Mouse (Mus musculus) cerebral cortex, adult 2 months (tissue): ENCODE data around the gene Pif1.

Experiments
- WGBS: fragments of 180-500 bp; shearing (Covaris S2); methylation state at CpG from one replicate; pipeline ENCODE4 v1.1.7; 2018; 5-methylcytosine and 5-hydroxymethylcytosine counted together

Pif1 gene

DNA sequence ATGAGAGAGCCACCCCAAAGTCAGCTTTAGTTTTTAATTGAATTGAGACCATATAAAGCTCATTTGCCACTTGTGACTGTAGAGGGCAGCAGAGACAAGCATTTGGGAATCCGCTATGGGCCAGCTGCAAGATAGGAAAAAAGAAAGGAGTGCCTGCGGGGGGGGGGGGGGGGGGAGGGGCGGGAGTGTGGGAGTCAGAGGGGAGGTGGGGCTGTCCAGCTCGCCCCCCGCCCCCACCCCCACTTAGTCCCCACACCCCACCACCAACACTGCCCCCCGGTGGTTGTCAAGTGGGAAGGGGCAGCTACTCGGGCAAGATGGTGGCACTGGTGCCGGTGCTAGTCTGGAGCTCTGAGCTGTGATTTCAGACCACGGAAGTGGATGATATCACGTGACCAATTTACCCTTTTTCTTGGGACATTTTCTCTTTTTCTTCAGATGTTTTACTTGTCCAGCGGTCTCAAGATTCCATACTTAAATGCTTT lies 11.8 kb downstream of the Pif1 start:
- 54% methylated on average over 7 of the region's 11 CpGs for WGBS

DNA sequence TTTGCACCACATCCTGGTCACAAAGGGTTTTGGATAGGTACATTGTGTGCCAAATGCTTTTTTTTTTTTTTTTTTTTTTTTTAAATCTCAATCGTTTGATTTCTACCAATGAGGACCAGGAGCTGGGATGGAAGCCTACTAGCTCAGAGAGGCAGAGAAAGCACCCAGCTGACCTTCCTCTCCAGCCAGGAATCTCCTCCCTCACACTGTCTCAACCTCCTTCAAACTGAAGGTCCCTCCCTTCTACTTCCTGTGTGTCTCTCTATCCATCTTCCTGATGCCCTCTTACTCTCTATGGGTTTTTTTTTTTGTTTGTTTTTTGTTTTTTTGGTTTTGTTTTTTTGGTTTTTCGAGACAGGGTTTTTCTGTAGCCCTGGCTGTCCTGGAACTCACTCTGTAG lies 14.0 kb downstream of the Pif1 start:
- WGBS = 71% methylated on average over 2 of the region's 2 CpGs

DNA sequence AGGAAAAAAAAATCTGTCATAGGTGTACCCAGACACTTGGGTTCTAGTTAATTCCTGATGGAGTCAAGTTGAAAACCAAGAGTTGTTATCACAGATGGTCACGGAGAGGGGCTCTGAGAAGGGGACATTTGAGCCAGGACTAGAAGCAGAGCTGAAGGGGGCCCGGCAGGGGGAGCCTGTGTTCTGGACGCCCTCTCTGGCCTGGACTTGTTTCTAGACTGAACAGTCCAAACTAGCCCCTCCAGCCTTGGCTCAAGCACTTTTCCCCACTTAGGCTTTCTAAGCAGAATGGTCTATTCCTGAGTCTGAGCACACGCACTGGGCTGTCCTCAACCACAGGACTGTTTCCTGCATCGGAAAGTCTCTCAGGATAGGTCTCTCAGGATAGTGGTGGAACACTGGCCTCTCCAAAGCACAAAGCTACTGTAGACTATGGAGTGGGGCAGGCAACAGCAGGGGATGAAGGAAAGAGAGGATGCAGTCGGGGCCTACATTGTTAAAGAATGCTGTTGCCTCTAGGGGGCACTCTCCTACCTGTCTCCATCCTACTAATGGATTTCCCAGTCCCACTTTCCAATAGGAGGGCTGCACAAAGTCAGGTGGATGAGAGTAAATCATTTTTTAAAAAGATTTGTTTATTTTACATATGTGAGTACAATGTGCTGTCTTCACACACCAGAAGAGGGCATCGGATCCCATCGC lies 16.6 kb downstream of the Pif1 start:
- WGBS = 71% methylated on average over 8 of the region's 8 CpGs

DNA sequence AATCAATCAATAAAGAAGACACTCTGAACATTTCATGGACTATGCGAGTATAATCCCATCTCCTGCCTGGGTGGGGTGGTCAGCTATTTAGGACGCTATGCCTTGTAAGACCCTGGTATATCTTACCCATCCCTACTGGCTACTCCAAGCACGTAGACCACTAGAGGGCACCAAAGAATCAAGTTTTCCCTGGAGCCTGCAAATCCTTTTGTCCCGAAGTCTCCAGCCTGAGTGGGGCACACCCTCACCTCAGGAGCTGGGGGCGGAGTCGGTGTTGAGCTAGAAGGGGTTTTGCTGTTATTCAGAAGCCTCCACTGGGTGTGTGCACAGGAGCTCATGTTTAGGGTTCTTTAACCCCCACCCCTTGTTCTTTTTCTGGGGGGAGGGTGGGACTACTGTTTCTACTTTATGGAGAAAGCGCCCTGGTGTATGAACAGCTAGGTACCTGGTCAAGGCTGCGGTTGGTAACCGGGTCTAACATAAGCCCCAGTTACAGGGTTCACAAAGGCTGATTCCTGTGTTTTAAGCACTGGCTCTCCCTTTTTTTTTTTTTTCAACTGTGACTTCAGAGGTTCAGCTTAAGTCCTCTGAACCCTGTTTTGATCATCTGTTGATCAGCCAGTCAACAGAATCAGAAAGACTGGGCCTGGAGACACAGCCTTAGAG lies 18.6 kb downstream of the Pif1 start:
- WGBS = 9% methylated on average over 9 of the region's 9 CpGs

DNA sequence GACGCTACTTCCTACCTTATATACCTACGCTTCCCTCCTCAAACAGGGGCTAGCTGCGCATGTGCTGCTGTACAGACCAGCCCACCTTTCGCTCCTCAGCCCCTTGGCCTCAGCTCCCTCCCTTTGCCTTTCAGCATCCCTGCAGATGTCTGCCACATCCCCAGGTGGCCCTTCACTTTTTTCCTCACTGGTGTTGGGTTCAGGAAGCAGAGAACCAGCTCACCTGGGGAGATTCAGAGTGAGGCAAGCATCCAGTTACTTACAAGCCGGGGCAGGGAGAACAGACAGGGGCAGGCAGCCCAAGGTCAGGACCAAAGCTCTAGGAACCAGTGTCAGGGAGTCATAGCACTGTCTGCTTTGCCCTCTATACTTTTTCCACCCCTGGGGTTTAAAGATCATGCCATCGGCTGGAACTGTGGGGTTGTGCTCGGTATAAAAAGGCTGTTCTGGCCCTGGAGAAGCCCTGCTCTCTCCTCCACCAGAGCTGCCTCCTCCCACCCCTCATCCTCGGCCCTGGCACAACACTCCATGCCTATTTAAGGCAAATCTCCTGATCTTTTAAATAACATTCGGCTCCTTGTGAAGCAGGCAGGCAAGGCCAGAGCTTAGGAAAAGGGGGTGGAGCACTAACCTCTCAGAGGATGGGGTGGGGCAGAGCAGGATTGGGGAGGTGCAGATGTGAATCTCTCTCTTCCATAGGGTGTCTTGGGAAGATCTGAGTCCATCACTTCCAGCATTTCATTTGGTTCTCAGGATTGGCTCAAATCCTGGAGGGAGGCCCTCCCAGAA lies 19.6 kb downstream of the Pif1 start:
- WGBS = 60% methylated on average over 9 of the region's 9 CpGs

DNA sequence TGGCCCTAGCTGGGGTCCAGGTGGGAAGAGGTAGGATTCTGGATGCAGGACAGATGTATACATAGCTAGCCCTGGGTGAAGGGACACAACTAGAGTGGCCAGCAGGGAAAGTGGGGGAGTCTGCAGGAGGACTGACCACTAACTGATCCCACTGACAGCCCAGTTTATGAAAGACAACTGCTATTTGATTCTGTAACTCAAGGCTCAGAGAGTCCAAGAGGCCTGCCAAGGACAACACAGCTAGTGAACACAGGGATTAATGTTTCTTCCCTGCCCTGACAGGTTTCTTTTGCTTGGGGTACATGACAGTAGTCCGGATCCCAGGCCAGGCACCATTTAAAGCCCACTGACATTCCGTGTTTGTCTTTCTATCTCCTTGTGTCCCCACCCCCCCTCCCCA lies 20.2 kb downstream of the Pif1 start:
- WGBS = 75% methylated on average over 2 of the region's 2 CpGs

DNA sequence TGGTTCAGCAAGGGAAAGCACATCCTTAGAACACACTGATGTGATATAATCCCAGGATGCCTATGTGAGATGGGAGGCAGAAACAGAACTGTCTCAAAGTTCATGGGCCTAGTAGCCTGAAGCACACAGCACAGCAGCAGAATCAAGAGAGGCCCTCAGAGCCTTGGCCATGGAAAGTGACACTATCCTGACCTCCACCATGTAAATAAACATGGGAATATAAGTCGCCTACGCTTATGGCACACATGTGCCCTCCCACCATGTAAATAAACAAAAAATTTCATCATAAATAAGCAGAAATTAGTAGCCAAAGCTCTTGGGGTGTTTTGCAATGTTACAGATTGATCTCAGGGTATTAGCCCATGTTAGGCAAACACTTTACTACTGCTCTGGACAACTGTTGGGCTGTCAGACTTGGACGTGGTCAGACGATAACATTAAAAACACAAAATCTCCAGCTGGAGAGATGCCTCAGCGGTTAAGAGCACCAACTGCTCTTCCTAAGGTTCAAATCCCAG lies 25.1 kb downstream of the Pif1 start:
- WGBS = 93% methylated on average over 5 of the region's 5 CpGs

DNA sequence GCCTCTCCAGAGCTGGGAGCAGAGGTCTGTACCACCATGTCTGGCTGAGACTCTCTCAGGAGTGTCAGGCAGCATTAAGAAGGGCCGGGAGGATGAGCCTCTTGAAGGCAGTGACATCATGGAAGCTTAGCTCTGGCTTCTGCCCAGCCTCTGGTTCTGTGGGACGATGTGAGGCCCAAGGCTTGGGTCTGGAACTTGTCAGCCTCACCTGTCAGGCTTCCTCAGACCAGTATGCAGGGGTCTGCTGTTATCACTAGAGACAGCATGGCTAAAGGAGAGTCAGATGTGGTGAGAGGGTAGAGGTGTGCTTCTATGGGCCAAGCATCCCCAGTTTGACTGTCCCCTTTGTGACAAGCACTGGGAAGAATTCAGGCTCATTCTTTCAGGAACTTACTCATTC lies 26.1 kb downstream of the Pif1 start:
- WGBS = 79% methylated on average over 2 of the region's 2 CpGs

DNA sequence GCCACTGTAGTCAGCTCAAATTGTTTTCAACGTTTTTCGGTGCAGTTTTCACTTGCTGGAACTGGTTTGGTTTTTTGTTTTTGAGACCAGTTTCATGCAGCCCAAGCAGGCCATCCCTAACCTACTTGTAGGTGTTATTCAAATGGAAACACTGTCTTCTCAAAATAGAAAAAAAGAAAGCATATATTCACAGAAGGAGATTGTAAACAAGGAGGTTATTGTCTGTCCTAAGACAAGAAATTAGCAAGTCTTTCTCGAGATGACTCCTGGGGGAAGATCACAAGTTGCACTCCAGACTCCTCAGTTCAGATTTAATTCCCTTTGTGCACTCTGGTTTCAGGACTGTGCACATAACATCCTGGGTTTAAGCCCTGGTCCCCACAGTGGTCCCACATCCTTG lies 32.4 kb downstream of the Pif1 start:
- WGBS = 69% methylated on average over 3 of the region's 3 CpGs

DNA sequence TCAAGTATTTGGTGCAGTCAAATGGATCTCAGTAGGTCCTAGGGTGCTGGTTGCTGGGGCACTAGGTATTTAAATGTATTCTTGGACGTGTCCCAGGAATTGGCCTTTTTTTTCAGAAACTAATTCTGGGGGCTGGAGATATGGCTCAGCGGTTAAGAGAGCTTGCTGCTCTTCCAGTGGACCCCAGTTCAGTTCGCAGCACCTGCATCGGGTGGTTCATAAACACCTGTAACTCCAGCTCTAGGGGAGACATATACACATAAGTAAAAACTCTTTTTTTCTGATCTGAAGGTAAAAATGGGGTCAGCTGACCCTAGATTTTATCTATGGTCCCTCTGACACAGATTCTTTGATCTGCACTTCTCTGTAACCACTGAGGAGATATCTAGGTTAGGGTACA lies 34.2 kb downstream of the Pif1 start:
- 92% methylated on average over 4 of the region's 4 CpGs for WGBS

DNA sequence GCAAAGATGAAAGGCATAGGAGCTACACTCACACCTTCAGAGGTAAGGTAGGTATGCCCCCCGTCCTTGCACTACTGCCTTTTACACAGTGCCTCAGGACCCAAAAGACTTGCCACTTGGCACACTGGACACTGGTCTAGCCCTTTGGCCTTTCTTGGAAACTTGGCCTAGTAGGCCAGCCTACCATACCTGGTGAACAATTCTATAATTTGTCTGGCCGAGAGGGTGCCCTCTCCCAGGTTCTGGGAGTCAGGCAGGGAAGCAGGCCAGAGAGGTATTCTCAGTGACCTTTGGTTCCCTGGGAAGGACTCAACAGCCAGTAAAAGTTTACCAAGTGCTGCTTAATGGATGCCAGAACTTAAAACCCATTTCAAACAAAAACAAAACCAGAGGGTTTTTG lies 34.7 kb downstream of the Pif1 start:
- WGBS = 93% methylated on average over 2 of the region's 2 CpGs

DNA sequence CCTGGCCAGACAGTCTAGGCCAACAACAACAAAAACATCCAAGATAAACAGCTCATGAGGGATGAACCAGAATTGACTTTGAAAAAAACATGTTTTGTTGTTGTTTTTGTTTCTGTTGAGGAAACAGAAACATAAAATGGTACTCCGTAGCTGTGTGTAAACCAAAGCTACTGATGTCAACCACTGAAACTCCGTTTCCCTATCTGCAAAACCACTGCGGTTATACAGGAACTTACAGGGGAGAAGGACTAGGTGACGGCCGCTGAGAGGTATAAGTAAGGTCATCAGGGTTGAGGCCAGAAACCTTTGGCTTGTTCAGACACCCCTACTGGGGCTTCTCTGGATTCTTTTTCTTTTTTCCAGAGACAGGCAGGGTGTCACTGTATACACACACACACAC lies 35.9 kb downstream of the Pif1 start:
- 92% methylated on average over 5 of the region's 5 CpGs for WGBS

DNA sequence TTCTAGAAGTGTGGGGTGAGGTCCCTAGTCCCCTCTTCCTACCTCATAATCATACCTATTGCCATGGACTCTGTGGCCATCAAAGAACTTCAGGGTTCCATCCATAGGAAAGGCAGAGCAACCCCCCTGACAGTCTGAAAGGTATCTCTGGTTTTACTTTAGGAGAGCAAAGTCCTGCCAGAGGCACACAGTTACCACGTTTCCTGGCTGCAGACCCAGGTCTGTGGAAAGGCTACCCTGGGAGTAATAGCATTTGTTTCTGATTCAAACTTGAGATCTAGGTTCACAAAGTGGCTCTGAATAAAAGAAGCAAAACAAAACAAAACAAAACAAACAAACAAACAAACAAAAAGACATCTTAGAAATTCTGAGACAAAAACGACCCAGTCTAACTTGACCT lies 37.3 kb downstream of the Pif1 start:
- WGBS = 83% methylated on average over 2 of the region's 2 CpGs

DNA sequence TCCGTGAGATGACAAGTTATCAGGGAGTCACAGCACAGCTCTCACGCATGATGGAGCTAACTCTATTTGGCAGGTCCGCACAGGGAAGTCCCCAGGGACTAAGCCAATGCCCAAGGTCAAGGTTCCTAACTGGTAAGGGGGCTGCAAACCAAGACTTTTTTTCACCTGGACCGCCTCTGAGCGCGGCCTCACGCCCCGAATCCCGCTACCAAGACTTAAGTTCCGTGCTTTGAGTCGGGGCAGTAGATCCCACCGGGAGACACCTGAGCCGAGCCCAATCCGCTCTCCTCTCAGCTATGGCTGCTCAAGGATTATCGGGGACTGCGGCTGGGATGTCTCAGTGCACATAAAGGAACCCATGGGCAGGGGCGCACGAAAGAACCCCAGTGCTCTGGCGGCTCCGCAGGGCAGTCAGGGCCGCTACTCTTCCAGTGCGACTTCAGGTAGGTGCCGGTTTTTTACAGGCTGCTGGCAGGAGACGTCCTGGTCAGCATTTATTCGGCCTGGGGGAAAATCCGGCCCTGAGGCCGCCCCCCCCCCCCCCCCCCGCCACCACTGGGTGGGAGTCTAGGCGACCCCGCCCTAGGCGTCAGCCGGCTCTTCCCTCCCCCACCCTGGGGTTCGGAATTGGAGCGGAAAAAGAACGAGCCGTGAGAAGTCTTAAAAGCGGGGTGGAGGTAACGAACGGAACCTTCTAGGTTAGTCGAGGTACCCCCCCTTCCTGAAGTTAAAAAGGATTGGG lies 42.2 kb downstream of the Pif1 start, which contains the start of gene Rbpms2:
TSS of gene Rbpms2 (plus strand) at position 624 of the 742 bp plus-strand sequence.
- 11% methylated on average over 40 of the region's 40 CpGs for WGBS

DNA sequence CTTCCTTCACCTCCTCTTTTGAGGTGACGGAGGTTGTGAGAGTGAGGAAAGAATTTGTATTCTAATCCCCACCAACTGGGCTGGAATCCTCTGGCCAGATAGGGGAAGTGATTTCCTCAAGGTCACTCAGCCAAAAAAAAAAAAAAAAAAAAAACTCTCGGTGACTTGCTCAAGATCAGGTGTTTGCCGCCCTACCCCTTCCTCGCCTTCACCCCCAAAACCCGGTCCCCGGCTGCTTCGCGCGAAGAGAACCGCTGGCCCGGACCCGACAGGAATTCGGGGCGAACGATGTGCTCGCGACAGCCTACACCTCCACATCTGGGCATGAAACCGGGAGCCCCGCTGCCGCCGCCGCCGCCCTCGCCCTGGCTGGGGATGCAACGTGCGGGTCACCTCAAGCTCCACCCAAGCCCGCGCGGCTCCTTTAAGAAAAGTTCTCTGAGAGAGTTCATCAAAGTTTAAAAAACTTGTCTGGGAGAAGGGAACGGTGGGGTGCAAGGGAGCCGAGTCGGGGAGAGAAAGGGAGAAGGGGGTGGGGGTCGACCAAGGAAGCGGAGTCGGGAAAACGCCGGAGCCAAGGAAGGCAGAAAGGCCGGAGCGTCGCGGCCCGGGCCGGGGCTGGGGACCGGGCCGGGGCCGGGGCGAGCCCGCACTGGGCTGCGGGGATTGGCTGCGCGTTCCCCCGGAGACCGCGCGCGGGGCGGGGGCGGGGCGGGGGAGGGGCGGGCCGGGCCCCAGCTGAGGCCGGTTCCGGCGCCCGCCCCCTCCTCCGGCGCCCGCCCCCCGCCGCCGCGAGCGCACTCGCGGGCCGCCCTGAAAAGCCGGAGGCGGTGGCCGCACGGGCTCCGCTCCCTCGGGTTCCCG lies 43.0 kb downstream of the Pif1 start:
- 1% methylated on average over 70 of the region's 83 CpGs for WGBS

DNA sequence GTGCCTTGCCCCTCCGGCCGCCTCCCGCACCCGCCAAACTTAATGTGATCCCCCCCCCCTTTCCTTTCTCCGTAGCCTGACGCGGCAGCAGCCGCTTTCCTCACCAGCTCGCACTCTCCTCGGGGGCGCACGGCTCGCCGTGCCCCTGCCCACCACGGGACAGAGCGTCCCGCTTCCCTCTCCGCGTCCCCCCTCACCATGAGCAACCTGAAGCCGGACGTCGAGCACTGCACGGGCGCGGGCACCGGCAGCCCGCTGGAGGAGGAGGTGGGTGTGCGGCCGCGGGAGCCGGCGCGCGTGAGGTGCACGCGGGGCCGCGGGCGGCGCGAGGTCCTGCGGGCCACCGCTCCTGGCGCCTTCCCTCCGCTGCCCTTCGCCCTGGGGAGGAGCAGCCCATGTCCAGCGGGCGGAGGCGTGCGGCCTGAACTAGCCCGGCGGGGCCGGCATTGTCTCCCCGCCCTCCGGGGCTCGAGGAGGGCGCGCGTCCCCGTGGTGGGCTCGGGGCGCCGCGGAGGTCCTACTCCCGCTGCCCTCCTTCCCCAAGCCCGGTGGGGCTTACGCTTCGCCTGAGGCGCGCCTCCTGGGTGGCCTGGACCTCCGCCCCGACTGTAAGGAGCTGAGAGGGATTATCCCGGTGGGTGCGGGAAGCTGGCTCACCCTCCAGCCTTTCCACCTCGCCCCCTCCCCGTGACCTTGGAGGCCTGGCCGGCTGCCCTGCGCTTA lies 43.8 kb downstream of the Pif1 start:
- WGBS = 5% methylated on average over 67 of the region's 78 CpGs

DNA sequence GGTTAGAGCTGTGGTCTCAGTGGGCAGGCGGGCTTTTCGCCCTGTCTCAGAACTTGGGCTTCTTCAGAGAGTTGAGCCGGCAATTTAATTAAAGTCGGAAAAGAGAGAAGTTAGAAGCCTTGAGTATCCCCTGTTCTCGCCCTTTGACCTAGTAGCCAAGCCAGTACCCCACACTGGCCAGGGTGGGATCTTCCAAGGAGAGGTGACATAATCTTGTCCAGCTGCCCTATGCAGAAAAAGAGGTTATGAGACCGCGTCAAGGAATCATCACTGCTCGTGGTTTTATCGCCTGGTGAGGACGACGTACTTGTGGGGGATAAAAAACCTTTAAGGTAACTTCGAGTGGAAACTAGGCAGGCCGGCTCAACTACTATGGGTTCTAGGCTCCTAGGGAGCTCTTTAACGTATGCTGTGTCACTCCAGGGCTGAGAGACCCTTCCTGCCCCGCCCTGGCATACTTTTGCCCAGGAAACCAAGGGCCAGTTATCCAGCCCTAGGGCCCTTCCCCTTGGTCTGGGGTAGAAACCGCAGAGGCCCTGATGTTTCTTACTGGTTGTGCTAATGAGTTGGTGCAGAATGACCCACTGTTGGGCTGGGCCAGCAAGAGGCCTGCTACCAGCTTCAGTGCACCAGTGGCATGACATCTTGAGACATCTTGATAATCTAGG lies 44.5 kb downstream of the Pif1 start:
- WGBS = 81% methylated on average over 16 of the region's 16 CpGs

DNA sequence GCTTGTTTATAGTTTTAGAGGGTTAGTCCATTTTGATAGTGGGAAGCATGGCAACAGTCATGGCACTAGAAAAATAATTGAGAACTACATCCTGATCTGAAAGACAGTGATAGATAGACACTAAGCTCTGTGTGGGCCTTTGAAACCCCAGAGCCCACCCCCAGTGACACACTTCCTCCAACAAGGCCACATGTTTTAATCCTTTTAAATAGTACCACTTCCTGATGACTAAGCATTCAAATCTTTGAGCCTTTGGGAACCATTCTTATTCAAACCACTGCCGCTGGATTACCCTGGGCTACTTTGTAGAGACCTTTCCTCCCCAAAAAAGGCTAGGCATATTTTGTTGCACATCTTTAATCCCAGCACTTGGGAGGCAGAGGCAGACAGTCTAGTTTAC lies 48.8 kb downstream of the Pif1 start:
- 81% methylated on average over 1 of the region's 1 CpGs for WGBS

DNA sequence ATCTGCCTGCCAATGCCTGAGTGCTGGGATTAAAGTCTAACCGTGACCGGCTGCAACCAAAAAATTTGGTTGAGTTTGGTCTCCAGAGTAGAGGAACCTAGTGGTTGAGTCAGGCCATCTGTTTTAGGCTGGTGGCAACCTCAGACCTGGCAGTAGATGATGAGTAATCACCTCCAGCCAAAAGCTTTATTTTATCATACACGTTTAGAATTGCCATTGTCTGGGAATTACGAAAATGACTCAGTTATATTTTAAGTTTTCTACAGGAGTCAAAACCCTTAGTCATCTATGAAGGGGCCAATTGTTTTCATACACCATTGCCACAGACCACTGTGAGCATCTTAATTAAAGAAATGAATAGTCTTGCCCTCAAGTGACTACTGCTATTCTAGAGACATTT lies 50.0 kb downstream of the Pif1 start:
- WGBS = 77% methylated on average over 4 of the region's 4 CpGs

DNA sequence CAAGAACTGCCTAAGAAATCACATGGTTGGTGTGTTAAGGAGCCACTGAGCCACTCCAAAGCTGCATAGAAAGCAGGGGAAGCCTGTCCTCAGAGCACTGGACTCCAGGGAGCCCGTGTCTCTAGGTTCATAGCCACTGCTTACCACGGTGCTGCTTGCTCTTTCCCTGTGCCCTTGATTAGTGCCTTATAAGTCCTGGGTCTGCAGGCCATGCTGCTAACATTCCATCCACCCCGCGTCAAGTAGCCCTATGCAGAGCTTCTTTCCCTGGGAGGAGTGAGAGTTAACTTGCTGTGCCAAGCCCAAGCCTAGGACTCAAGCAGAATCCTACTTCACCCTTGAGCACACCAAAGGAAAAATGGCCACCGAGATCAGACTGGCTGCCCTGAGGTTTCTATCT lies 52.1 kb downstream of the Pif1 start:
- 78% methylated on average over 5 of the region's 5 CpGs for WGBS
